29 mouse cellular contexts compared by ENCODE assay signal in genomic region chr8:84904351-84904750, GRCm38 (mm10). TPM values are rescaled to one million over a fixed set of nuclear protein-coding genes. Genes with fewer than 3 reads are reported as not detected.
DNase-seq lines count a peak whose midpoint lies in the region; ATAC-seq and TF ChIP-seq lines count a peak whose summit lies in the region.
"Had no signal": no experiment of that assay in that cellular context is flagged by ENCODE, and none has a peak within 500 bp of the region (broad histone marks: within the 10 kb centered on the region; RNA-seq: fewer than 3 reads in every experiment).

No protein-coding gene starts in this region.

- no peak for TF ChIP-seq EP300 in liver, postnatal 0 days (IDR thresholded peaks at IDR 0.05; ENCODE audit: low read depth)

- H3K27me3 ChIP-seq in erythroblast, embryonic 14.5 days (ENCODE audit: control insufficient read depth): no peaks in the 10 kb centered on the region
- H3K27me3 ChIP-seq in liver, postnatal 0 days (ENCODE audit: insufficient read depth, low read length): no peaks in the 10 kb centered on the region

- 83% methylated on average over 7 of the region's 7 CpGs for WGBS in liver, postnatal 0 days (ENCODE audit: insufficient replicate concordance)

- H3K4me3 ChIP-seq in erythroblast, embryonic 14.5 days (replicated peaks): peak overlapping the region; percentile 59
- H3K4me3 ChIP-seq in liver, postnatal 0 days (ENCODE audit: low read depth, low read length): peak overlapping the region; percentile 93; the same call in 1 of the 2 replicates

- TF ChIP-seq CTCF in liver, postnatal 0 days (IDR thresholded peaks at IDR 0.05; ENCODE audit: low read depth): no peak

- intact Hi-C loops in left cerebral cortex, postnatal 25 days (cut with DNase I): no loop called here

- H3K27ac ChIP-seq in liver, postnatal 0 days (ENCODE audit: low read depth): no peak overlapping the region
- H3K27ac ChIP-seq: embryonic facial prominence, embryonic 12.5 days; forebrain, embryonic 15.5 days; heart, embryonic 13.5 days; hindbrain, postnatal 0 days; layer of hippocampus, adult 2 months; macrophage; neural tube, embryonic 15.5 days had no signal

- H3K36me3 ChIP-seq in erythroblast, embryonic 14.5 days (ENCODE audit: control insufficient read depth): peaks cover 71% of the 10 kb centered on the region
- H3K36me3 ChIP-seq in liver, postnatal 0 days (replicated peaks; ENCODE audit: insufficient read depth, low read length): peaks cover 21% of the 10 kb centered on the region
- H3K36me3 ChIP-seq: embryonic facial prominence, embryonic 12.5 days; forebrain, embryonic 15.5 days; heart, embryonic 13.5 days; neural tube, embryonic 15.5 days; stomach, embryonic 15.5 days had no signal

- peak overlapping the region; percentile 90 for H3K4me2 ChIP-seq in liver, postnatal 0 days (ENCODE audit: low read depth, low read length)

- no peak for ATAC-seq in erythroblast, adult 5-6 weeks (replicated peaks; ENCODE audit: low FRiP score, poor library complexity, severe bottlenecking)
- ATAC-seq in liver, postnatal 0 days: no peak
- ATAC-seq: CD4-positive, CD25-positive, alpha-beta regulatory T cell, adult 4 months; forebrain, embryonic 15.5 days; hindbrain, postnatal 0 days; intestine, postnatal 0 days; lung, postnatal 0 days had no signal

- peak; percentile 54 for DNase-seq in thymus, postnatal 0 days (ENCODE audit: low spot score)
- no peak for DNase-seq in thymus, postnatal 36 days
- peak; percentile 26 for DNase-seq in induced T-regulatory cell, adult 2 months (ENCODE audit: low read depth)
- no peak for DNase-seq in liver, postnatal 0 days
- no peak for DNase-seq in embryo, embryonic 10 days (ENCODE audit: low spot score)
- no peak for DNase-seq in left cerebral cortex, postnatal 25 days (ENCODE audit: low spot score in 2 of 2)
- DNase-seq: adrenal gland, postnatal 25 days; cerebellum, adult 9-10 months; gastrocnemius, postnatal 25 days; heart, adult 18-20 months; heart, postnatal 14 days; kidney, postnatal 25 days; layer of hippocampus, postnatal 36 days; right cerebral cortex, adult 18-20 months; thymus, adult 2 months had no signal

- 0 out of 2 replicates have a peak overlapping the region, but pooled peaks have one; percentile 35 for H3K9ac ChIP-seq in liver, postnatal 0 days (replicated peaks)
- H3K9ac ChIP-seq: embryonic facial prominence, embryonic 12.5 days; forebrain, embryonic 15.5 days; stomach, embryonic 15.5 days had no signal

- H3K9me3 ChIP-seq in erythroblast, embryonic 14.5 days (ENCODE audit: control insufficient read depth, low read length): no peaks in the 10 kb centered on the region
- H3K9me3 ChIP-seq in liver, postnatal 0 days (ENCODE audit: low read length): no peaks in the 10 kb centered on the region
- H3K9me3 ChIP-seq: embryonic facial prominence, embryonic 12.5 days; forebrain, embryonic 15.5 days; heart, embryonic 13.5 days; neural tube, embryonic 15.5 days; stomach, embryonic 15.5 days had no signal

- H3K4me1 ChIP-seq in erythroblast, embryonic 14.5 days (ENCODE audit: control insufficient read depth): peaks cover 73% of the 10 kb centered on the region
- H3K4me1 ChIP-seq in liver, postnatal 0 days (ENCODE audit: insufficient read depth): peaks cover 26% of the 10 kb centered on the region

RNA-seq across cellular contexts. Expression of gene Klf1, which starts 2.6 kb away (rescaled TPM):
- polyA plus RNA-seq in erythroblast, embryonic 14.5 days (2012): 358 and 362 TPM in 2 replicates
- total RNA-seq in erythroblast, adult 5-6 weeks (2015; ENCODE audit: low replicate concordance): 58.9 and 59.8 TPM in 2 replicates
- total RNA-seq in erythroblast, adult 5-6 weeks (2017; ENCODE audit: low replicate concordance): 85.0 and 116 TPM in 2 replicates
- polyA plus RNA-seq in thymus, postnatal 0 days (2015; fragmentation: Nextera tagmentation; extraction: Ambion mirVana): 0.37 and 0.43 TPM in 2 replicates
- polyA plus RNA-seq in liver, postnatal 0 days (2015; fragmentation: Nextera tagmentation; extraction: Ambion mirVana): 133 and 149 TPM in 2 replicates
- not detected for total RNA-seq in left cerebral cortex, postnatal 25 days (2021)
- total RNA-seq: gastrocnemius, postnatal 25 days; heart, adult 18-20 months; heart, postnatal 14 days; layer of hippocampus, adult 2 months; left cerebral cortex, postnatal 14 days had no signal

RNA-seq across cellular contexts. Expression of gene Dnase2a, which starts 4.0 kb away (rescaled TPM):
- polyA plus RNA-seq in erythroblast, embryonic 14.5 days (2012): 4.8 and 7.7 TPM in 2 replicates
- 31.9 and 44.9 TPM in 2 replicates for total RNA-seq in erythroblast, adult 5-6 weeks (2015; ENCODE audit: low replicate concordance)
- 85.2 and 99.8 TPM in 2 replicates for total RNA-seq in erythroblast, adult 5-6 weeks (2017; ENCODE audit: low replicate concordance)
- polyA plus RNA-seq in thymus, postnatal 0 days (2015; fragmentation: Nextera tagmentation; extraction: Ambion mirVana): 12.8 and 12.9 TPM in 2 replicates
- polyA plus RNA-seq in liver, postnatal 0 days (2015; fragmentation: Nextera tagmentation; extraction: Ambion mirVana): 15.4 and 16.0 TPM in 2 replicates
- 1 to 10 TPM; 3.5 to 4.0 TPM for total RNA-seq in left cerebral cortex, postnatal 25 days (2021)

RNA-seq across cellular contexts. Expression of gene Gcdh, which starts 10.6 kb away (rescaled TPM):
- 15.0 and 18.3 TPM in 2 replicates for polyA plus RNA-seq in erythroblast, embryonic 14.5 days (2012)
- 7.9 and 14.6 TPM in 2 replicates for total RNA-seq in erythroblast, adult 5-6 weeks (2015; ENCODE audit: low replicate concordance)
- 13.4 and 17.6 TPM in 2 replicates for total RNA-seq in erythroblast, adult 5-6 weeks (2017; ENCODE audit: low replicate concordance)
- 27.1 and 29.1 TPM in 2 replicates for polyA plus RNA-seq in thymus, postnatal 0 days (2015; fragmentation: Nextera tagmentation; extraction: Ambion mirVana)
- polyA plus RNA-seq in liver, postnatal 0 days (2015; fragmentation: Nextera tagmentation; extraction: Ambion mirVana): 139 and 141 TPM in 2 replicates
- total RNA-seq in left cerebral cortex, postnatal 25 days (2021): 10 to 100 TPM; 31.3 to 38.3 TPM

RNA-seq across cellular contexts. Expression of gene Syce2, which starts 32.4 kb away (rescaled TPM):
- polyA plus RNA-seq in erythroblast, embryonic 14.5 days (2012): 15.0 TPM in 2 replicates
- 54.3 and 54.8 TPM in 2 replicates for total RNA-seq in erythroblast, adult 5-6 weeks (2015; ENCODE audit: low replicate concordance)
- 10.6 and 24.4 TPM in 2 replicates for total RNA-seq in erythroblast, adult 5-6 weeks (2017; ENCODE audit: low replicate concordance)
- polyA plus RNA-seq in thymus, postnatal 0 days (2015; fragmentation: Nextera tagmentation; extraction: Ambion mirVana): 104 and 110 TPM in 2 replicates
- 30.6 and 31.2 TPM in 2 replicates for polyA plus RNA-seq in liver, postnatal 0 days (2015; fragmentation: Nextera tagmentation; extraction: Ambion mirVana)
- total RNA-seq in left cerebral cortex, postnatal 25 days (2021): 1 to 10 TPM; 6.4 to 6.5 TPM

RNA-seq across cellular contexts. Expression of gene Mast1, which starts 32.8 kb away (rescaled TPM):
- 0.01 and 0.08 TPM in 2 replicates for polyA plus RNA-seq in erythroblast, embryonic 14.5 days (2012)
- total RNA-seq in erythroblast, adult 5-6 weeks (2015; ENCODE audit: low replicate concordance): not detected in 2 replicates
- 0.28 TPM in 1 of 2 replicates, not detected in the other for total RNA-seq in erythroblast, adult 5-6 weeks (2017; ENCODE audit: low replicate concordance)
- 0.08 and 0.22 TPM in 2 replicates for polyA plus RNA-seq in thymus, postnatal 0 days (2015; fragmentation: Nextera tagmentation; extraction: Ambion mirVana)
- 0.07 TPM in 1 of 2 replicates, not detected in the other for polyA plus RNA-seq in liver, postnatal 0 days (2015; fragmentation: Nextera tagmentation; extraction: Ambion mirVana)
- total RNA-seq in left cerebral cortex, postnatal 25 days (2021): 10 to 100 TPM; 85.7 to 90.3 TPM
- total RNA-seq: gastrocnemius, postnatal 25 days; heart, postnatal 14 days had no signal

Comparison
In these comparisons a context has a peak if more than half of its experiments do, and no peak if none do; other contexts are left out.
1. DNase-seq: peak in thymus, postnatal 0 days (single experiment) and induced T-regulatory cell, adult 2 months (single experiment); none in thymus, postnatal 36 days (0 of 2), liver, postnatal 0 days (single experiment), embryo, embryonic 10 days (single experiment) and left cerebral cortex, postnatal 25 days (0 of 2).
2. RNA of gene Klf1, which starts 2.6 kb away (polyA plus RNA-seq): 358 to 362 TPM in erythroblast, embryonic 14.5 days and 133 to 149 TPM in liver, postnatal 0 days; 0.37 to 0.43 TPM in thymus, postnatal 0 days; every median in the first group is over 10 times any median in the second.